Mouse (Mus musculus) mammary gland, adult 2 months (tissue): ENCODE results near the gene Gm14862. TPM values are rescaled to one million over a fixed set of nuclear protein-coding genes. Genes with fewer than 3 reads are reported as not detected.

Source experiments
- polyA plus RNA-seq: library from polyadenylated mRNA; depleted of rRNA; stranded (reverse); fragments of >200 nt; gene quantifications from 2 replicates; pipeline ENCODE4 v1.2.3, GENCODE M21; 2012; ENCODE audit warnings: low replicate concordance; rRNA removed

Gm14862 gene
- not detected in 2 replicates for polyA plus RNA-seq

DNA sequence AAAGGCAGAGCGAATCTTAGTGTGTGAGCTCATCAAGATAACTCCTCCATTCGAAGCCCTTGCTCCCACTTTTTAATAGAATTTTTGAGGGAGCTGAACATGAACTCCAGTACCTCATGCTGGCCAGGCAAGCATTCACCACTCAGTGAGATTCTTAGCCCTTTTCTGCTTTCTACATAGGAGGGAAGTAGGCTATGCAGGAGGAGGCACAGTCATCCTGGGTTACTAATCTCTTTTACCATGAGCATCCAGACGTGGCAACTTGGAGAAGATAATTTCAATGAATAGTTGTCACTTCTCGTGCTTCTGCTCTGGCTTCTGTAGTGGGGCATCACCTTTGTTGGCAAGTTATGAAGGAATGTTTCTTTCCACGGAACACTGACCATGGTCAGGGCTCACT is at the start of gene Gm14862:
Gm14862 (minus strand) TSS at position 134 of the 400 bp plus-strand sequence.

GRCm38 (mm10) chrX:9283464-9283863 is 26.8 kb upstream of the Gm14862 start, which contains the start of gene H2al1m:
Gene H2al1m, plus strand, starts transcription at chrX:9283764.

GRCm38 (mm10) chrX:9272460-9273361 is 16.0 kb upstream of the Gm14862 start, which contains the start of gene Xk:
Gene Xk, plus strand, starts transcription at chrX:9272756.

Other genes starting within 250 kb of the Gm14862 start
- gene Fthl17e, start 223.4 kb downstream of the Gm14862 start, polyA plus RNA-seq = not detected in 2 replicates
- not detected in 2 replicates for gene Fthl17f, start 193.9 kb downstream of the Gm14862 start, polyA plus RNA-seq
- gene 4930402K13Rik, start 152.3 kb downstream of the Gm14862 start, polyA plus RNA-seq = not detected in 2 replicates
- gene Lancl3, start 57.0 kb downstream of the Gm14862 start, polyA plus RNA-seq = 0.09 and 0.42 TPM in 2 replicates
- gene Xk, start 15.9 kb upstream of the Gm14862 start, polyA plus RNA-seq = 1.5 and 1.7 TPM in 2 replicates
- 0.47 TPM in 1 of 2 replicates, not detected in the other for gene H2al1m, start 26.9 kb upstream of the Gm14862 start, polyA plus RNA-seq
- gene H2al1k, start 93.7 kb upstream of the Gm14862 start, polyA plus RNA-seq = 0.52 TPM in 1 of 2 replicates, not detected in the other
- 3.5 and 8.0 TPM in 2 replicates for gene Cybb, start 230.9 kb upstream of the Gm14862 start, polyA plus RNA-seq